Mouse (Mus musculus) ES-Bruce4 (cell line): Measurements from ENCODE around the gene Lrch1.

Source experiments
- CTCF ChIP-seq: IDR thresholded peaks from one replicate; pipeline ENCODE4 v1.8.1; 2011; ENCODE audit warnings: low read depth, low read length
- POLR2A ChIP-seq: IDR thresholded peaks from one replicate; pipeline ENCODE4 v1.8.1; 2011; ENCODE audit warnings: low read length; ENCODE audit not compliant: insufficient read depth

DNA sequence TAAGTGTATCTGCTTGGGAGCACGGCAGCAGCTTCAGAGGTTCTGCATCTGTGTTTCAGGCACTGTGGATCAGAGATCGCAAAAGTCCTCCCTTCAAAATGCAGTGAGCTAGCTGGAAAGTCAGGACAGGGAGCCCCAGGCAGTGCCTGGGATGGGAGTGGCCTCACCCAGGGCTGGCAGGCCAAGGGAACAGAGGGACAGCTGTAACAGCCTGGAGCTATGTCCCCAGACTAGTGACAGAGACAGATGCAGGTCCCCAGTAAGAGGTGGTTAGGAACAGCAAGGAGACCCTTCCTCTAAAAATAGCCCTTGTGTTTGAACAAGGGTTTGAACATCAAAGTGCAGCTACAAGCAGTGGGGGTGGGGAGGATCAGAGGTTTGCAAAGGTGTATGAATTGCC, 23.6 kb downstream of the Lrch1 start:
- TF ChIP-seq POLR2A (no peak), CTCF (no peak)
